21 mouse cellular contexts compared by ENCODE assay signal in the genomic region with DNA sequence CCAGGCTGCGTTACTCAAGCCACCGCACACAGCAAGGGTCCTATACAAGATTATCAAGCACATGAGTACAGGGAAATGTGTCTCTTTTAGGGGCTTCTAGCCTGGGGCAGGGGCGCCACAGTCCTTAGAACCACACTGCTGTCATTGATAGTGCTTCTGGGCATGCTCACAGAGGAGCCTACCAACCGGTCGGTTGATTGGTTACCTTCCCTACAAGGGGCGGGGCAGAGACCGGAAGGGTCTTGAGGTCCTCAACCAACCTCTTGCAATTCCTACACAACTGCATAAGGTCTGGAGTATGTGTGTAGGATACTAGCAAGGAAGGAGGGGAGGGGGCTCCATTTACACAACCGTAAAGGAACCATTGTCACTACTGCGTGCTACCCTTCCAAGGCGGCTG. TPM values are rescaled to one million over a fixed set of nuclear protein-coding genes. Genes with fewer than 3 reads are reported as not detected.
A peak's percentile ranks its signal among the peaks of the same experiment; 100 is the strongest.
DNase-seq lines count a peak whose midpoint lies in the region; ATAC-seq and TF ChIP-seq lines count a peak whose summit lies in the region.
"Had no signal": no experiment of that assay in that cellular context is flagged by ENCODE, and none has a peak within 500 bp of the region (broad histone marks: within the 10 kb centered on the region; RNA-seq: fewer than 3 reads in every experiment).

No protein-coding gene starts in this region.

- TF ChIP-seq EP300 in ES-Bruce4 (IDR thresholded peaks at IDR 0.05; ENCODE audit: insufficient read depth, low read depth, low read length) = no peak

- H3K4me1 ChIP-seq in ES-Bruce4 (ENCODE audit: control insufficient read depth, insufficient read depth, low read length) = no peaks in the 10 kb centered on the region
- H3K4me1 ChIP-seq in ES-E14 (ENCODE audit: control insufficient read depth in 2 of 2, insufficient read depth in 2 of 2, low read length in 2 of 2, poor library complexity in 1 of 2) = peaks cover 0 to 2% of the 10 kb centered on the region in 2 experiments; a peak in 1 of 4 replicates
- no peaks in the 10 kb centered on the region for H3K4me1 ChIP-seq in forebrain, postnatal 0 days (ENCODE audit: insufficient read depth)
- H3K4me1 ChIP-seq: embryonic facial prominence, embryonic 10.5 days; embryonic facial prominence, embryonic 12.5 days; forebrain, embryonic 13.5 days; forebrain, embryonic 15.5 days had no signal

- TF ChIP-seq CTCF in ES-Bruce4 (IDR thresholded peaks at IDR 0.05; ENCODE audit: low read depth, low read length) = no peak
- TF ChIP-seq CTCF in forebrain, postnatal 0 days (IDR thresholded peaks at IDR 0.05; ENCODE audit: low read depth) = no peak

- H3K4me3 ChIP-seq in ES-Bruce4 (ENCODE audit: low read depth, low read length) (peak overlapping the region; percentile 24), ES-E14 (ENCODE audit: insufficient read depth in 1 of 2, low read depth in 1 of 2, low read length in 2 of 2, poor library complexity in 1 of 2, severe bottlenecking in 1 of 2) (0 out of 4 replicates have a peak overlapping the region, but pooled peaks of 1 of the 2 experiments have one; percentile 1)
- no peak overlapping the region for H3K4me3 ChIP-seq in forebrain, postnatal 0 days (ENCODE audit: low read depth, low read length)
- H3K4me3 ChIP-seq: embryonic facial prominence, embryonic 10.5 days; embryonic facial prominence, embryonic 12.5 days; forebrain, embryonic 13.5 days; forebrain, embryonic 15.5 days had no signal

- no peak overlapping the region for H3K4me2 ChIP-seq in forebrain, postnatal 0 days (ENCODE audit: low read depth)
- H3K4me2 ChIP-seq: embryonic facial prominence, embryonic 12.5 days; forebrain, embryonic 13.5 days; forebrain, embryonic 15.5 days had no signal

- WGBS in forebrain, postnatal 0 days = 89% methylated on average over 10 of the region's 10 CpGs

- H3K27ac ChIP-seq in ES-Bruce4 (ENCODE audit: insufficient read depth, low read length) (no peak overlapping the region), ES-E14 (ENCODE audit: insufficient read depth, low read depth, low read length, poor library complexity, severe bottlenecking) (no peak overlapping the region)
- H3K27ac ChIP-seq in forebrain, postnatal 0 days (ENCODE audit: low read depth, low read length) = no peak overlapping the region
- H3K27ac ChIP-seq: embryonic facial prominence, embryonic 10.5 days; embryonic facial prominence, embryonic 12.5 days; forebrain, embryonic 13.5 days; forebrain, embryonic 15.5 days had no signal

- in situ Hi-C loops in ES-E14 (cut with MboI; ENCODE audit: low sequenced_read_pairs in 2 of 2, unreplicated experiment in 2 of 2) = no loop called here

- no peak for DNase-seq in ES-E14 (ENCODE audit: low read depth, low spot score)
- peak; percentile 41 for DNase-seq in ZHBTc4 (ENCODE audit: low read depth, low spot score)
- peak; percentile 32 for DNase-seq in yolk sac, embryonic 10.5 days (ENCODE audit: low spot score)
- DNase-seq in forebrain, postnatal 0 days = no peak
- DNase-seq in layer of hippocampus, postnatal 14 days (ENCODE audit: low spot score in 2 of 2) = no peak
- no peak for DNase-seq in heart, adult 9 months (ENCODE audit: low spot score in 2 of 2)
- DNase-seq: adrenal gland, adult 8-10 months; adrenal gland, postnatal 14 days; adrenal gland, postnatal 36 days; cerebellum, adult 11-12 months; cerebellum, adult 2 months; cerebellum, adult 9-10 months; cerebellum, postnatal 10 days; cerebellum, postnatal 25 days had no signal

- H3K9ac ChIP-seq in ES-Bruce4 (ENCODE audit: low read depth, poor library complexity, severe bottlenecking) = no peak overlapping the region
- peak overlapping the region; percentile 38; the same call in 1 of the 2 replicates for H3K9ac ChIP-seq in ES-E14 (ENCODE audit: insufficient read depth, low read depth, low read length, poor library complexity, severe bottlenecking)
- no peak overlapping the region for H3K9ac ChIP-seq in forebrain, postnatal 0 days
- H3K9ac ChIP-seq: embryonic facial prominence, embryonic 12.5 days; forebrain, embryonic 13.5 days; forebrain, embryonic 15.5 days had no signal

- H3K27me3 ChIP-seq in ES-Bruce4 (ENCODE audit: control insufficient read depth, insufficient read depth, low read length, poor library complexity, severe bottlenecking) = no peaks in the 10 kb centered on the region
- H3K27me3 ChIP-seq in forebrain, postnatal 0 days (ENCODE audit: insufficient read depth, low read length) = no peaks in the 10 kb centered on the region
- H3K27me3 ChIP-seq: embryonic facial prominence, embryonic 12.5 days; forebrain, embryonic 13.5 days; forebrain, embryonic 15.5 days had no signal

- no peak for TF ChIP-seq POLR2A in ES-Bruce4 (IDR thresholded peaks at IDR 0.05; ENCODE audit: insufficient read depth, low read length)

- no peaks in the 10 kb centered on the region for H3K9me3 ChIP-seq in ES-Bruce4 (replicated peaks; ENCODE audit: control insufficient read depth, insufficient read depth, low read length, poor library complexity, severe bottlenecking)
- no peaks in the 10 kb centered on the region for H3K9me3 ChIP-seq in ES-E14 (ENCODE audit: control insufficient read depth, insufficient read depth, low read depth, low read length)
- no peaks in the 10 kb centered on the region for H3K9me3 ChIP-seq in forebrain, postnatal 0 days (ENCODE audit: low read length)
- H3K9me3 ChIP-seq: embryonic facial prominence, embryonic 10.5 days; embryonic facial prominence, embryonic 12.5 days; forebrain, embryonic 13.5 days; forebrain, embryonic 15.5 days had no signal

- H3K36me3 ChIP-seq in ES-Bruce4 (ENCODE audit: control insufficient read depth, insufficient read depth, low read length, poor library complexity, severe bottlenecking) = no peaks in the 10 kb centered on the region
- no peaks in the 10 kb centered on the region for H3K36me3 ChIP-seq in ES-E14 (ENCODE audit: control insufficient read depth, insufficient read depth, low read length, poor library complexity, severe bottlenecking)
- no peaks in the 10 kb centered on the region for H3K36me3 ChIP-seq in forebrain, postnatal 0 days (ENCODE audit: insufficient read depth)
- H3K36me3 ChIP-seq: embryonic facial prominence, embryonic 10.5 days; embryonic facial prominence, embryonic 12.5 days; forebrain, embryonic 15.5 days had no signal

- no peak for ATAC-seq in forebrain, postnatal 0 days
- ATAC-seq: forebrain, embryonic 13.5 days; forebrain, embryonic 15.5 days had no signal

TF ChIP-seq in ES-E14, 5 proteins besides CTCF, POLR2A, EP300 and RAD21:
- TF ChIP-seq HCFC1 (IDR thresholded peaks at IDR 0.05; ENCODE audit: borderline replicate concordance, insufficient read depth, low read length) (no peak), ZNF384 (IDR thresholded peaks at IDR 0.05; ENCODE audit: low read depth, low read length) (no peak), ZC3H11A (IDR thresholded peaks at IDR 0.05; ENCODE audit: borderline replicate concordance, low read depth, low read length) (no peak)
TF ChIP-seq in ES-E14: peak in this region for 0.

RNA-seq across cellular contexts. Expression of gene Gcsh, which starts 35.3 kb away (rescaled TPM):
- polyA plus RNA-seq in ES-Bruce4 (2011; ENCODE audit: insufficient read depth, insufficient read length, low read depth, missing spikeins) = 141 and 150 TPM in 2 replicates
- 134 and 195 TPM in 2 replicates for total RNA-seq in ES-E14 (2012; rRNA removed)
- total RNA-seq in forebrain, postnatal 0 days (2014; rRNA removed) = 50.2 and 58.5 TPM in 2 replicates
- polyA plus RNA-seq in forebrain, postnatal 0 days (2015; fragmentation: Nextera tagmentation; extraction: Ambion mirVana) = 87.0 and 92.0 TPM in 2 replicates
- 10 to 100 TPM; 49.1 to 55.1 TPM for total RNA-seq in layer of hippocampus, postnatal 14 days (2021)

RNA-seq across cellular contexts. Expression of gene 1700030J22Rik, which starts 49.9 kb away (rescaled TPM):
- 2.6 and 4.8 TPM in 2 replicates for polyA plus RNA-seq in ES-Bruce4 (2011; ENCODE audit: insufficient read depth, insufficient read length, low read depth, missing spikeins)
- total RNA-seq in ES-E14 (2012; rRNA removed) = 1.1 and 1.3 TPM in 2 replicates
- total RNA-seq in forebrain, postnatal 0 days (2014; rRNA removed) = 7.8 and 7.9 TPM in 2 replicates
- polyA plus RNA-seq in forebrain, postnatal 0 days (2015; fragmentation: Nextera tagmentation; extraction: Ambion mirVana) = 4.3 and 6.5 TPM in 2 replicates
- total RNA-seq in layer of hippocampus, postnatal 14 days (2021) = 1 to 10 TPM; 9.5 to 9.7 TPM

RNA-seq across cellular contexts. Expression of gene Pkd1l2, which starts 53.6 kb away (rescaled TPM):
- polyA plus RNA-seq in ES-Bruce4 (2011; ENCODE audit: insufficient read depth, insufficient read length, low read depth, missing spikeins) = 0.56 and 0.84 TPM in 2 replicates
- total RNA-seq in ES-E14 (2012; rRNA removed) = 1.5 TPM in 2 replicates
- total RNA-seq in forebrain, postnatal 0 days (2014; rRNA removed) = not detected in 2 replicates
- 0.06 TPM in 1 of 2 replicates, not detected in the other for polyA plus RNA-seq in forebrain, postnatal 0 days (2015; fragmentation: Nextera tagmentation; extraction: Ambion mirVana)
- under 1 TPM; 0.14 TPM for total RNA-seq in layer of hippocampus, postnatal 14 days (2021)
- polyA plus RNA-seq: C2C12; embryonic facial prominence, embryonic 10.5 days; embryonic facial prominence, embryonic 12.5 days; forebrain, embryonic 11.5 days; forebrain, embryonic 13.5 days; forebrain, embryonic 15.5 days had no signal

Comparison
In these comparisons a context has a peak if more than half of its experiments do, and no peak if none do; other contexts are left out.
1. DNase-seq: peak in ZHBTc4 (single experiment) and yolk sac, embryonic 10.5 days (single experiment); none in ES-E14 (single experiment), forebrain, postnatal 0 days (single experiment), layer of hippocampus, postnatal 14 days (0 of 2) and heart, adult 9 months (0 of 2).